Mouse (Mus musculus) megakaryocyte, embryonic 14.5 days (primary cell): ENCODE results near the gene Dnajb11.

Experiments
- FLI1 ChIP-seq: IDR thresholded peaks from 2 replicates; pipeline ENCODE4 v1.6.1; 2012; ENCODE audit warnings: low read length, inconsistent platforms, mixed read lengths
- GATA1 ChIP-seq: IDR thresholded peaks from 3 replicates; pipeline ENCODE4 v1.6.1; 2012; ENCODE audit warnings: mixed read lengths, low read length, inconsistent platforms, borderline replicate concordance

DNA sequence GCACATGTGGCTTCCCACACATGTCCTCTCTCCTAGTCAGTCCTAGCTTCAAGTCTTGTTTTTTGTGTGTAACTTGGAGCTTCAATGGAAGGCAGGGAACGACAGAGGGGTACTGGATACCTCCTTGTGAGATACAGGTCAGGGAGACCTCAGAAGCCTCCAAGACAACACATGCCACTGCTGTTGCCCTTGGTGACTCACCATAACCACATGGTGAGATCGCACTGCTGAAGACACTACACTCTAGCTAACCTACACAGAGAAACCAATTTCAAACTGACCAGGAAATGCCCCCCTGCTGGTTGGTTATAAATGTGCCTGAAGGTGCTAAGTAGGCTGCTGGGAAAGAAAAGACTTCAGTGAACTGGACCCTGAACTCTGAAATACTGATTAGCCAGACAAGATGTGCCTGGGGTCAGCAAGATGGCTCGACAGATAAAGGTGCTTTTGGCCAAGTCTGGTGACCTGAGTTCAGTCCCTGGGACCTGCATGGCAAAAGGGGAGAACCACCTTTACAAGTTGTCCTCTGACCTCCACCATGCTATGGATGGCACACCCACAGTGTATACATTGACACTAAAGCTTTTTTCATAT is 24.6 kb upstream of the Dnajb11 start:
- TF ChIP-seq GATA1 (no peak), FLI1 (no peak)
